Mouse (Mus musculus) kidney, adult 18-20 months (tissue): ENCODE results near the gene Sp9.

Source experiments
- DNase-seq: peaks from one replicate; pipeline ENCODE4 v3.0.0; 2021

Gene Sp9

DNA sequence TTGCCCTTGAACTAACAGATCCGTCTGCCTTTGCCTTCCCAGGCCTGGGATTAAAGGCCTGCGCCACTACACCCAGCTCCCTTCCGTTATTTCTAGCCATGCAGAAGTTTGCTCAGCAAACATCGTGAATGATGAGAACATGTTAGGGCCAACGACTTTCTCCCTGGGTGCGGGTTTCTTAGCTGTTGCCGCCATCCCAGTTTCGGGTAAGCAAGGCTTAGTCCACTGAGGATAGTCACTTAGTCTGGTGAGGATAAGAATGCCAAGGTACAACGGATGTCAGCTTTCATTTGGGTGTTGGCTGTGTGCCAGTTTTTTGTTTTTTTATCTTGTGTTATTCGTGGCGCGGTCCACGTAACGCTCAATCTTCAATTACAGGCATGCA lies 41.4 kb downstream of the Sp9 start:
- peak; percentile 63 for DNase-seq

DNA sequence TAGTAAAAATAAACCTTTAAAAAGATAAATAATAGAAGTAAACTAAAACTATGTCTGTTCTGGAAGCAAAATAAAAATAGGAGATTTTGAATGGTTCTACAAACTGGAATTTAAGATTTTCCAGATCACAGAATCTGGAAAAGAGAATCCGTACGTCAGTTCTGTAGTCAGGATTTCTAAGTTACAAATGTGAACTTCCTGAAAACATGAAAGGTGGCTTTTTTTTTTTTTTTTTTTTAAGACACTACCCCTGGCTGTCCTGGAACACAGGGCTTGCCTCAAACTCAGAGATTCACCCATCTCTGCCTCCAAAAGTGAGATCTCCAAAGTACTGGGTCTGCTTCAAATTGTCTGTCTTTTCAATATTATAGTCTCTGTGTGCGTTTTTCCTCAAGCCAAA lies 42.6 kb downstream of the Sp9 start:
- no peak for DNase-seq

DNA sequence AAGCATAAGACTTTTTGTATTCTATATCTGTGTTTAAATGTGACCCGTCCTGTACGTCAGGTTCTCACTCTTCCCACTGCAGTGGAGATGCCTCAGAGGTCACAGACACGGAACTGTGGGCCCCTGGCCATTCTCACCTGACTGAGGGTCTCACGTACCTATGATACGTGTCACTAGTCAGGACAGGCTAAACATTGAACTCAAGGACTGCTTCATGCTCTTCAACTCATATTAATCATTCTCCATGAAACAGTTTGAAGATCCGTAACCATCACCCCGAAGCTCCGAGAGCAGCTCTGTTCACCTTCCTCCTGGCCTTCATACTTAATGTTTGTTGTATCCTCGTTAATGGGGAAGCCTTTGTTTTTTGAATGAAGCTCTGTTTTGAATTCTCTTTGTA lies 45.7 kb downstream of the Sp9 start:
- DNase-seq = no peak

DNA sequence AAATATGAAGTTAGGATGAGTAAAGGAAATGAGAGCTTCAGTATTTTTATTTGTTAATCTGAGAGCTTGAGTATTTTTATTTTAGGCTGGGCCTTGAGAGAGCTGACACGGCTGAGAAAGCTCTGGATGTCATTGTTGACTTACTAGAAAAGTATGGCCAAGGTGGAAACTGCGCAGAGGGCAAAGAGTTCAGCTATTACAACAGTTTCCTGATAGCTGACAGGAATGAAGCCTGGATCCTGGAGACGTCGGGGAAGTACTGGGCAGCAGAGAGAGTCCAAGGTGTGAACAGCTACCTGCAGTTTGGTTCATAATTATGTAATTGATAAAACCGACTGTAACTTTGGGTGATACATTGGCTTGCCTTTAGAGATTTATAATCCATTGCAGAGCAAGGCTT lies 47.5 kb downstream of the Sp9 start:
- no peak for DNase-seq

DNA sequence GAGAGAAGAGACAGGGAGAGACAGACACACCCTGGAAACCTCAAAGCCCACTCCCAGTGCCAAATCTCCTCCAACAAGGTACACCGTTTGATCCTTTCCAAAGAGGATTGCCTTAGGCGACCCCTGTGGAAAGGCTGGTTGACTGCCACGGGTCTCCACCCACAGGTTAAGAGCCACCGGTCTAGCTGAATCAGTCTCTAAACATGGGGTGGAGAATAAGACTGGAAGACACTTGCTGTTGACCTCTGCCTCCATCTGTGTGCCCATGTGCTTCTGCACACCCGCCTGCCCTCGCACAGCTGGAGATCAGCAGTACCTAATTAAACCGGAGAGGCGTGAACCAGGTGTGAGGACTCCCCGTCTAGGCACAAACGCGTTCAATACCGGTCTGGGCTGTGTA lies 51.3 kb downstream of the Sp9 start:
- no peak for DNase-seq

DNA sequence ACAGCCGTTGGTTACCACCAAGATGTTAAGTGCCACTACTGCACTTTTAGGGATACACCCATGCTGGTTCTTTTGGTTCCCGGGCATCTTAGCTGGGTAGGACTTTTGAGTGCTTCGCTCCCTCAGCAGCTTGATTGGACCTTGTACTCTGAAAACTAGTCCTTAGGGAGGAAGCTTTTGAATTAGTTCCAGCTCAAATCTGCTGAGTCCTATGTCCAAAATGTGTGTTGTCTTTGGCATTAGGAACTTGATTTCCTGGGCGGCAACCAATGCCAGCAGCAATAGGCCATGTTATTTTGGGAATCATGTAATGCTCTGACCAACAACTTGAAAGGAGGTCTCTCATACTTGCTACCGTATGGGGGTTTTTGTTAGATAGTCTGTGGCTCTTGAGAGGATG lies 54.1 kb downstream of the Sp9 start:
- peak; percentile 11 for DNase-seq
